Mouse (Mus musculus): Measurements from ENCODE around the gene Tex37. TPM values are rescaled to one million over a fixed set of nuclear protein-coding genes. Genes with fewer than 3 reads are reported as not detected.

The Tex37 gene
- not detected in 2 replicates for polyA plus RNA-seq (2012; ENCODE audit: insufficient read depth, insufficient read length, missing spikeins)

GRCm38 (mm10) chr6:70918827-70919226 is at the start of gene Tex37:
Gene Tex37, minus strand, starts transcription at chr6:70918927.
- no peak within 1 kb of the TSS for H3K27ac ChIP-seq (ENCODE audit: insufficient read depth, low read depth, low read length)
- no peaks in the 10 kb centered on the region for H3K4me1 ChIP-seq (ENCODE audit: control insufficient read depth, insufficient read depth, low read length)
- H3K4me3 ChIP-seq (ENCODE audit: insufficient read depth, low read length), result no peak within 1 kb of the TSS
- no peak for TF ChIP-seq CTCF (IDR thresholded peaks at IDR 0.05; ENCODE audit: low read depth, low read length)
- no peak for TF ChIP-seq POLR2A (IDR thresholded peaks at IDR 0.05; ENCODE audit: borderline replicate concordance, low read depth, low read length)

GRCm38 (mm10) chr6:70968291-70968690 is 49.6 kb upstream of the Tex37 start:
- Histone ChIP-seq H3K4me3 (ENCODE audit: insufficient read depth, low read length) (no peak overlapping the region), H3K4me1 (ENCODE audit: control insufficient read depth, insufficient read depth, low read length) (peaks cover 3% of the 10 kb centered on the region), H3K27ac (ENCODE audit: insufficient read depth, low read depth, low read length) (no peak overlapping the region)
- no peak for TF ChIP-seq CTCF (IDR thresholded peaks at IDR 0.05; ENCODE audit: low read depth, low read length)
- TF ChIP-seq POLR2A (IDR thresholded peaks at IDR 0.05; ENCODE audit: borderline replicate concordance, low read depth, low read length), result no peak

DNA sequence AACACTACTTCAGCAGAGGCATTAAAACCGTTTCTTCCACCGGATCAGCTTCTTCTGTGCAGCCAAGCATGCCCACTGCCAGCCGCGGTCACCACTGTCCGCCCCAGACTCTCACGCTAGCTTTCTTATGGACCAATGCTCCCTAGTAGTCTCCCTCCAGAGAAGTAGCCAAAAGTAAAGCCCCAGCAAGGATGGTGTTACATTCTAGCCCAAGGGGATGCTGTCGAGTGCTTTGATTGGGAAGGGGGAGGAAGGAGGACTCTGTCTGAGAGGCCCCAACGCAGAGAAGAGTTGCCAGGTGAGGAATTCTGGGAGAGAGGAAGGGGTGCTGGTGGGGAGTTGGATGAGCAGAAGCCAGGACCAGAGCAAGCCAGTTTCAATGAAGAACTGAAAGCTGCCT is 48.7 kb upstream of the Tex37 start:
- H3K4me3 ChIP-seq (ENCODE audit: insufficient read depth, low read length), result no peak overlapping the region
- TF ChIP-seq POLR2A (IDR thresholded peaks at IDR 0.05; ENCODE audit: borderline replicate concordance, low read depth, low read length), result no peak
- no peak for TF ChIP-seq CTCF (IDR thresholded peaks at IDR 0.05; ENCODE audit: low read depth, low read length)

GRCm38 (mm10) chr6:70965694-70966093 is 47.0 kb upstream of the Tex37 start:
- H3K4me3 ChIP-seq (ENCODE audit: insufficient read depth, low read length), result no peak overlapping the region
- H3K27ac ChIP-seq (ENCODE audit: insufficient read depth, low read depth, low read length), result no peak overlapping the region
- H3K4me1 ChIP-seq (ENCODE audit: control insufficient read depth, insufficient read depth, low read length), result no peaks in the 10 kb centered on the region
- TF ChIP-seq CTCF (IDR thresholded peaks at IDR 0.05; ENCODE audit: low read depth, low read length), result no peak
- TF ChIP-seq POLR2A (IDR thresholded peaks at IDR 0.05; ENCODE audit: borderline replicate concordance, low read depth, low read length), result no peak

More for the DNA sequence above, 48.7 kb upstream of the Tex37 start:
- H3K4me1 ChIP-seq (ENCODE audit: control insufficient read depth, insufficient read depth, low read length), result no peaks in the 10 kb centered on the region
- no peak overlapping the region for H3K27ac ChIP-seq (ENCODE audit: insufficient read depth, low read depth, low read length)

GRCm38 (mm10) chr6:70964116-70964830 is 45.5 kb upstream of the Tex37 start:
- no peaks in the 10 kb centered on the region for H3K4me1 ChIP-seq (ENCODE audit: control insufficient read depth, insufficient read depth, low read length)
- no peak overlapping the region for H3K27ac ChIP-seq (ENCODE audit: insufficient read depth, low read depth, low read length)
- TF ChIP-seq POLR2A (IDR thresholded peaks at IDR 0.05; ENCODE audit: borderline replicate concordance, low read depth, low read length) (no peak), CTCF (IDR thresholded peaks at IDR 0.05; ENCODE audit: low read depth, low read length) (no peak)
- no peak overlapping the region for H3K4me3 ChIP-seq (ENCODE audit: insufficient read depth, low read length)

DNA sequence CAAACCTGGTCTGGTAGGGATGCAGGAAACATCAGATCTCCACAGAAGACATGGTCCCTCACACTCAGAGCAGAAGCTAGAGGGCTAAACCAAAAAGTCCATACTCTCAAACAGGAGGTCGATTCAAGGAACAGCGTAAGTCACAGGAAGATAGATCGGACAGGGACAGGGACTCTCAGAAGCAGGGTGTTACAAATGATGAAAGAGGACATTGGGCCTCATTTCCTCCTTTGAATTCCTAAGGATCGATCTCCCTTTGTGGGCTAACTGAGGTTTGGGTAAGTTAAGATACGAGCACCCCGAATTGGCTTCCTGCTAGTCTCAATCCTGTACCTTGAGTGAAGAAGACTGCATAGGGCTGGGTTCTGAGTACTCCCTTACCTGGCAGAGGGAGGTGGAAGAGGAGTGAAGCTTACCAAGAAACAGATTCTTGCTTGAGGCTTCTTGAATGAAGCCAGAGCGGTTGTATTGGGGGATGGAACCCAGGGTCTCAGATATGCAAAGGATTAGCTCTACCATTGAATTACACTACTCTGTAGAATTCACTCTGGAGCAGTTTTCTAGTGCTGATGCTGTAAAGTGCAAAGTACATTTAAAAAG is 38.7 kb upstream of the Tex37 start:
- H3K4me1 ChIP-seq (ENCODE audit: control insufficient read depth, insufficient read depth, low read length), result no peaks in the 10 kb centered on the region
- H3K27ac ChIP-seq (ENCODE audit: insufficient read depth, low read depth, low read length), result no peak overlapping the region
- H3K4me3 ChIP-seq (ENCODE audit: insufficient read depth, low read length), result no peak overlapping the region
- TF ChIP-seq CTCF (IDR thresholded peaks at IDR 0.05; ENCODE audit: low read depth, low read length) (no peak), POLR2A (IDR thresholded peaks at IDR 0.05; ENCODE audit: borderline replicate concordance, low read depth, low read length) (no peak)

DNA sequence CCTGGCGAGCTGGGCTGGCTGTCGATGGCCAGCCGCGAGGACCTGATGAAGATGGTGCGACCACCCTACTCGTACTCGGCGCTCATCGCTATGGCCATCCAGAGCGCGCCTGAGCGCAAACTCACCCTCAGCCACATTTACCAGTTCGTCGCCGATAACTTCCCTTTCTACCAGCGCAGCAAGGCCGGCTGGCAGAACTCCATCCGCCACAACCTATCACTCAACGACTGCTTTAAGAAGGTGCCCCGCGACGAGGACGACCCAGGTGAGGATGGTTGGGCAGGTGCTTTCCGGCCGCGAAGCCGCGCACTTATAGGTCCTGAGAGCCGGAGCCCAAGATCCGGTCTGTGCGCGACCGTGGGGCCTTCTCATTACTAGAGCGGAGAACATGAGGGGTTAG is 38.2 kb upstream of the Tex37 start:
- Histone ChIP-seq H3K4me3 (ENCODE audit: insufficient read depth, low read length) (no peak overlapping the region), H3K27ac (ENCODE audit: insufficient read depth, low read depth, low read length) (no peak overlapping the region), H3K4me1 (ENCODE audit: control insufficient read depth, insufficient read depth, low read length) (no peaks in the 10 kb centered on the region)
- TF ChIP-seq POLR2A (IDR thresholded peaks at IDR 0.05; ENCODE audit: borderline replicate concordance, low read depth, low read length) (no peak), CTCF (IDR thresholded peaks at IDR 0.05; ENCODE audit: low read depth, low read length) (no peak)

- TF ChIP-seq POLR2A (IDR thresholded peaks at IDR 0.05; ENCODE audit: borderline replicate concordance, low read depth, low read length), result no peak
- TF ChIP-seq CTCF (IDR thresholded peaks at IDR 0.05; ENCODE audit: low read depth, low read length), result no peak
- Histone ChIP-seq H3K4me3 (ENCODE audit: insufficient read depth, low read length) (no peak within 1 kb of the TSS), H3K27ac (ENCODE audit: insufficient read depth, low read depth, low read length) (no peak within 1 kb of the TSS), H3K4me1 (ENCODE audit: control insufficient read depth, insufficient read depth, low read length) (no peaks in the 10 kb centered on the region)
Measured at GRCm38 (mm10) chr6:70956285-70956912, 37.7 kb upstream of the Tex37 start, which contains the start of gene Foxi3. Gene Foxi3, plus strand, starts transcription at chr6:70956531.

DNA sequence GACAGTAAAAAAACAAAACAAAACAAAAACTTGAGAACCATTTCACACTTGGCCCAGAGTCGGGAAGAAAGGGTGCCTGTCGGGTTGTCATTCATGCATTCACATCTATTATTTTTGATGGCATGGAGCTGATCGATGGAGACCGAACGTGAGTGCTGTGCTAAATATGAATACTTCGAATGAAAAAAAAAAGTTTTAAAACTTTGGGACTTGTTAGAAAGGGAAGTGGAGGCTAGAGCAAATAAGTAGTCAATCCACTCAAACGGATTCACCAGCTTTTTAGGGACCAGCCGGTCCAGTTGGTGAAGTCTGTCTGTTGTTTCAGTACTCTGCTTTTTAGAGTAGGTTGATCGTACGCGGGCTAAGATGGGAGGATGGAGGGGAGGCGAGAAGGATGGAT is 37.1 kb upstream of the Tex37 start:
- Histone ChIP-seq H3K4me3 (ENCODE audit: insufficient read depth, low read length) (no peak overlapping the region), H3K4me1 (ENCODE audit: control insufficient read depth, insufficient read depth, low read length) (no peaks in the 10 kb centered on the region), H3K27ac (ENCODE audit: insufficient read depth, low read depth, low read length) (no peak overlapping the region)
- TF ChIP-seq CTCF (IDR thresholded peaks at IDR 0.05; ENCODE audit: low read depth, low read length) (no peak), POLR2A (IDR thresholded peaks at IDR 0.05; ENCODE audit: borderline replicate concordance, low read depth, low read length) (no peak)

GRCm38 (mm10) chr6:70955291-70955800 is 36.6 kb upstream of the Tex37 start:
- TF ChIP-seq POLR2A (IDR thresholded peaks at IDR 0.05; ENCODE audit: borderline replicate concordance, low read depth, low read length), result no peak
- no peak for TF ChIP-seq CTCF (IDR thresholded peaks at IDR 0.05; ENCODE audit: low read depth, low read length)
- H3K4me3 ChIP-seq (ENCODE audit: insufficient read depth, low read length), result no peak overlapping the region
- no peak overlapping the region for H3K27ac ChIP-seq (ENCODE audit: insufficient read depth, low read depth, low read length)
- no peaks in the 10 kb centered on the region for H3K4me1 ChIP-seq (ENCODE audit: control insufficient read depth, insufficient read depth, low read length)

Data from bone marrow macrophage, adult 2 months (primary cell).